Mouse (Mus musculus) gastrocnemius, adult 2 months (tissue): ENCODE results near the gene Grk1. TPM values are rescaled to one million over a fixed set of nuclear protein-coding genes. Genes with fewer than 3 reads are reported as not detected.
A peak's percentile ranks its signal among the peaks of the same experiment; 100 is the strongest.

Source experiments
- DNase-seq: peaks from one replicate; pipeline ENCODE4 v3.0.0; 2022
- H3K27ac ChIP-seq: fragments of 200-600 bp; 2 replicates; pipeline ENCODE4 v1.8.1; 2022; ENCODE audit warnings: mild to moderate bottlenecking
- H3K4me3 ChIP-seq: fragments of 200-600 bp; 2 replicates; pipeline ENCODE4 v1.8.1; 2022; ENCODE audit warnings: mild to moderate bottlenecking, moderate library complexity
- CTCF ChIP-seq: fragments of 200-600 bp; IDR thresholded peaks from 2 replicates; pipeline ENCODE4 v1.8.1; 2022; ENCODE audit warnings: antibody characterized with exemption, mild to moderate bottlenecking, moderate library complexity
- intact Hi-C: fragments of 180-260 bp; cut with DNase I; formaldehyde crosslinking; loops from one replicate; pipeline ENCODE4 v1.15.1; 2025
- long read RNA-seq, 2 experiments: library from polyadenylated mRNA; stranded (forward); transcript quantifications; one replicate each; pipeline ENCODE4 v2.0.0; 2021
- total RNA-seq, 2 experiments: library from RNA; stranded (reverse); gene quantifications; 2 replicates each; pipeline ENCODE4 v1.2.3; 2021

Grk1 gene
- total RNA-seq = not detected
- long read RNA-seq, experiment 1 = 0 reads
- long read RNA-seq, experiment 2 = 0 reads

GRCm38 (mm10) chr8:13404666-13405131, at the start of gene Grk1:
Gene Grk1, plus strand, starts transcription at chr8:13405081.
- intact Hi-C loops = loop anchor here (10.0 kb wide), 1 partner anchor 330 kb away; no protein-coding TSS in a partner anchor
- no peak for TF ChIP-seq CTCF
- no peak within 1 kb of the TSS for H3K27ac ChIP-seq
- no peak for DNase-seq
- no peak within 1 kb of the TSS for H3K4me3 ChIP-seq

- Histone ChIP-seq H3K4me3 (no peak overlapping the region), H3K27ac (peak overlapping the region; percentile 82)
- no peak for TF ChIP-seq CTCF
- DNase-seq = no peak
- intact Hi-C loops = no loop called here
These were observed 48.7 kb upstream of the Grk1 start for GRCm38 (mm10) chr8:13356221-13356620.

GRCm38 (mm10) chr8:13356681-13357080, 48.2 kb upstream of the Grk1 start:
- peak overlapping the region; percentile 41 for H3K4me3 ChIP-seq
- peak; percentile 62 for TF ChIP-seq CTCF
- H3K27ac ChIP-seq = peak overlapping the region; percentile 82
- intact Hi-C loops = no loop called here
- peak; percentile 83 for DNase-seq

GRCm38 (mm10) chr8:13360213-13360612, 44.7 kb upstream of the Grk1 start:
- intact Hi-C loops = no loop called here
- no peak for DNase-seq
- TF ChIP-seq CTCF = no peak
- H3K4me3 ChIP-seq = no peak overlapping the region
- H3K27ac ChIP-seq = no peak overlapping the region

- peak; percentile 19; the same call in 1 of the 2 replicates for TF ChIP-seq CTCF
- DNase-seq = no peak
- no peak overlapping the region for H3K4me3 ChIP-seq
- intact Hi-C loops = no loop called here
- H3K27ac ChIP-seq = no peak overlapping the region
These were observed 43.0 kb upstream of the Grk1 start for GRCm38 (mm10) chr8:13361865-13362264.

- intact Hi-C loops = no loop called here
- Histone ChIP-seq H3K27ac (peak overlapping the region; percentile 51), H3K4me3 (no peak overlapping the region)
- no peak for TF ChIP-seq CTCF
- no peak for DNase-seq
These were observed 31.7 kb upstream of the Grk1 start for GRCm38 (mm10) chr8:13373151-13373662.

- no peak for TF ChIP-seq CTCF
These were observed 23.3 kb upstream of the Grk1 start for GRCm38 (mm10) chr8:13381630-13382029.

GRCm38 (mm10) chr8:13382536-13382935, 22.3 kb upstream of the Grk1 start:
- H3K27ac ChIP-seq = no peak overlapping the region
- TF ChIP-seq CTCF = no peak
- DNase-seq = no peak
- H3K4me3 ChIP-seq = no peak overlapping the region
- intact Hi-C loops = no loop called here

More at GRCm38 (mm10) chr8:13381630-13382029, 23.3 kb upstream of the Grk1 start:
- intact Hi-C loops = no loop called here
- no peak for DNase-seq
- peak overlapping the region; percentile 16; the same call in 1 of the 2 replicates for H3K27ac ChIP-seq
- H3K4me3 ChIP-seq = no peak overlapping the region

- intact Hi-C loops = no loop called here
- Histone ChIP-seq H3K27ac (no peak overlapping the region), H3K4me3 (no peak overlapping the region)
- TF ChIP-seq CTCF = no peak
- no peak for DNase-seq
These were observed 21.9 kb upstream of the Grk1 start for GRCm38 (mm10) chr8:13382999-13383398.

GRCm38 (mm10) chr8:13386366-13386765, 18.5 kb upstream of the Grk1 start:
- no peak for DNase-seq
- Histone ChIP-seq H3K4me3 (no peak overlapping the region), H3K27ac (no peak overlapping the region)
- no peak for TF ChIP-seq CTCF
- intact Hi-C loops = no loop called here

GRCm38 (mm10) chr8:13387728-13388127, 17.2 kb upstream of the Grk1 start:
- DNase-seq = no peak
- intact Hi-C loops = no loop called here
- no peak overlapping the region for H3K4me3 ChIP-seq
- TF ChIP-seq CTCF = no peak
- H3K27ac ChIP-seq = no peak overlapping the region

- Histone ChIP-seq H3K27ac (no peak overlapping the region), H3K4me3 (no peak overlapping the region)
- no peak for TF ChIP-seq CTCF
- intact Hi-C loops = no loop called here
- DNase-seq = no peak
These were observed 16.1 kb upstream of the Grk1 start for GRCm38 (mm10) chr8:13388744-13389143.

GRCm38 (mm10) chr8:13393869-13394268, 11.0 kb upstream of the Grk1 start:
- H3K4me3 ChIP-seq = no peak overlapping the region
- intact Hi-C loops = no loop called here
- DNase-seq = no peak
- no peak overlapping the region for H3K27ac ChIP-seq
- no peak for TF ChIP-seq CTCF

- intact Hi-C loops = no loop called here
- no peak for TF ChIP-seq CTCF
- no peak for DNase-seq
- Histone ChIP-seq H3K27ac (no peak within 1 kb of the TSS), H3K4me3 (no peak within 1 kb of the TSS)
These were observed 8.2 kb upstream of the Grk1 start, which contains the start of gene Atp4b for GRCm38 (mm10) chr8:13396725-13397124. Gene Atp4b, minus strand, starts transcription at chr8:13396825.
